Mouse (Mus musculus): ENCODE results near the gene Bcl2l1. TPM values are rescaled to one million over a fixed set of nuclear protein-coding genes. Genes with fewer than 3 reads are reported as not detected.
A peak's percentile ranks its signal among the peaks of the same experiment; 100 is the strongest.

The Bcl2l1 gene
- total and polyA plus RNA-seq, 2 experiments from 2014 or later = 124 to 158 TPM

DNA sequence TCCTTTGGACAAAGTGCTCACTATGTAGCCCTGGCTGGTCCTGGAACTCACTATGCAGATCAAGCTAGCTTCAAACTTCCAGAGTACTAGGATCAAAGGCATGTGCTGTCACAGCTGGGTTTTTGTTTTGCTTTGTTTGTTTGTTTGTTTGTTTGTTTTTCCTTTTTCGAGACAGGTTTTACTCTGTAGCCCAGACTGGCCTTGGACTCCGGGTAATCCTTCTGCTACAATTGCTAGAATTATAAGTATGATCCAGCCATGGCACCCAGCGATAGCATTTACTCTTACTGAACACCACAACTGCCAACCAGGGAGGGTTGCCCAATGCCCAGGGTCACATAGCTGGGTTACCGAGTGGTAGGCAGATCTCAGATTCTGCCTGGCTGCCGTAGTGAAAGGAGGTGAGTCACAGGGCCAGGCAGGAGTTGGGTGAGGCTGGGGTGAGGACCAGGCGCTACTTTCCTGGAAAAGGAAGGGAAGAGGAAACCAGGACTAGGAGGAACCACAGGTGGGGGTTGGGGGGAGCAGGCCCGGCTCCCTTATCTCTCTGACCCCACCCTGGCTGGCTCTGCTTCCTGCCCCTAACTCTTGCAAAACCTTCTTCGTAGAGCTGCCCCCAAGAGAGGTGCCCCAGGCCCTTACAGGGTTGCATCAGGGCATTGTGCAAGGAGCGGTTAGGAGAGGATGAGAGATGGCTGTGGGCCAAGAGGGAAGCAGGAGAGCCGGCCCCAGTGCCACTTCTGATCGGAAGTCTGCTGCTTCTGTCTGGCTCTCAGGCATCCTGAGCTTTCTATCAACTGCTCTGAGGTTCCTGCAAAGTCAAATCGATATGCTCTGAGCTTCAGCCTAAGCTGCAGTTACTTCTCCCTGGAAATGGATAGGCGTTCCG, 90.1 kb downstream of the Bcl2l1 start:
- H3K4me3 ChIP-seq (ENCODE audit: low read depth, low read length) = no peak overlapping the region
- H3K36me3 ChIP-seq (ENCODE audit: insufficient read depth, low read length) = no peaks in the 10 kb centered on the region
- H3K27me3 ChIP-seq (ENCODE audit: insufficient read depth, low read length) = no peaks in the 10 kb centered on the region
- H3K4me1 ChIP-seq (ENCODE audit: insufficient read depth, low read length) = peaks cover 3% of the 10 kb centered on the region; the same call in 1 of the 2 replicates
- H3K27ac ChIP-seq (ENCODE audit: low read depth, low read length) = no peak overlapping the region
- peak overlapping the region; percentile 20; the same call in 1 of the 2 replicates for H3K4me2 ChIP-seq (ENCODE audit: low read depth, low read length, poor library complexity, severe bottlenecking)
- DNase-seq (ENCODE audit: low spot score) = peak; percentile 74
- H3K9ac ChIP-seq (replicated peaks; ENCODE audit: low read length, poor library complexity, severe bottlenecking) = no peak overlapping the region
- peak; percentile 25; the same call in 1 of the 2 replicates for ATAC-seq (ENCODE audit: low FRiP score)
- H3K9me3 ChIP-seq (ENCODE audit: low read length) = no peaks in the 10 kb centered on the region
- 50% methylated on average over 14 of the region's 14 CpGs for WGBS
- no peak for TF ChIP-seq CTCF (IDR thresholded peaks at IDR 0.05)

DNA sequence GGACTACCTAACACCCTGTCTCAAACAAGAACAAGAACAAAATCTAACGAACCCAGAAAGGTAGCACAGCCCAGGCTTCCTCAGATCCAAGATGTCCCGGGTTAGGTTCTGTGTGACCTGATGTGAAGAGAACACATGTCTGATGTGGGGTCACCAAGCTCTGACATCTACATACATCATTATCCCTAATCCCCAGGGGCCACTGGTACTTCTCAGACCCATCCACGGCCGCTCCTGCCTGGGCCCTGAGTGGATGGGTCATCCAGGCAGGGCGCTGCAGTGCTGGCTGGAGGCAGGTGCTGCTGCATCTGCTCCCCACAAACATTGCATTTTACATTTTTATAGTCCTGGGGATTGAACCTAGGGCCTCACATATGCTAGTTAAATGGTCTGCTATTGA, 91.0 kb downstream of the Bcl2l1 start:
- Histone ChIP-seq H3K36me3 (ENCODE audit: insufficient read depth, low read length) (no peaks in the 10 kb centered on the region), H3K9me3 (ENCODE audit: low read length) (no peaks in the 10 kb centered on the region), H3K4me2 (ENCODE audit: low read depth, low read length, poor library complexity, severe bottlenecking) (no peak overlapping the region), H3K27ac (ENCODE audit: low read depth, low read length) (no peak overlapping the region), H3K4me1 (ENCODE audit: insufficient read depth, low read length) (peaks cover 3% of the 10 kb centered on the region; the same call in 1 of the 2 replicates), H3K4me3 (ENCODE audit: low read depth, low read length) (no peak overlapping the region), H3K9ac (replicated peaks; ENCODE audit: low read length, poor library complexity, severe bottlenecking) (no peak overlapping the region), H3K27me3 (ENCODE audit: insufficient read depth, low read length) (no peaks in the 10 kb centered on the region)
- DNase-seq (ENCODE audit: low spot score) (no peak), ATAC-seq (ENCODE audit: low FRiP score) (no peak)
- TF ChIP-seq CTCF (IDR thresholded peaks at IDR 0.05) = no peak
- WGBS = 82% methylated on average over 5 of the region's 5 CpGs

DNA sequence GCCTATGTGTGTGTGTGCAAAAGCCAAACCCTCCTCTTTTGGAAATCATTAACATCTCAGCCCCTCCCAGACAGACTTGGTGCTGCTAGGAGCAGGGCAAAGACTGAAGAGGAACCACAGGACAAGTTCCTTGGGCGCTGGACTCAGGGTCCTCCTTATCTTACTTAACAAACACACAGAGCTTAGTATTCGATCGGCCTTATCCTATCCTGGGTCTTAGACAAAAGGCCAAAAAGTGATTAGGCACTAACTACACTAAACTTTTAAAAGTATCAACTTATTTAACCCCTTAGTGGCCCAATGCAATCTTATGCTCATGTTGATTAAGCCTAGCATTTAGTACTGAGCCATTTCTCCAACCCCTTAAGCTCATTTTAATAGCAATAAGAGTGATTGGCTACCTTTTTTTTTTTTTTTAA, 91.7 kb downstream of the Bcl2l1 start:
- H3K9ac ChIP-seq (replicated peaks; ENCODE audit: low read length, poor library complexity, severe bottlenecking) = no peak overlapping the region
- 30% methylated on average over 3 of the region's 3 CpGs for WGBS
- H3K9me3 ChIP-seq (ENCODE audit: low read length) = no peaks in the 10 kb centered on the region
- no peak for TF ChIP-seq CTCF (IDR thresholded peaks at IDR 0.05)
- H3K4me2 ChIP-seq (ENCODE audit: low read depth, low read length, poor library complexity, severe bottlenecking) = no peak overlapping the region
- no peaks in the 10 kb centered on the region for H3K27me3 ChIP-seq (ENCODE audit: insufficient read depth, low read length)
- ATAC-seq (ENCODE audit: low FRiP score) (no peak), DNase-seq (ENCODE audit: low spot score) (no peak)
- no peak overlapping the region for H3K4me3 ChIP-seq (ENCODE audit: low read depth, low read length)
- H3K27ac ChIP-seq (ENCODE audit: low read depth, low read length) = no peak overlapping the region
- H3K4me1 ChIP-seq (ENCODE audit: insufficient read depth, low read length) = peaks cover 3% of the 10 kb centered on the region; the same call in 1 of the 2 replicates
- H3K36me3 ChIP-seq (ENCODE audit: insufficient read depth, low read length) = no peaks in the 10 kb centered on the region

DNA sequence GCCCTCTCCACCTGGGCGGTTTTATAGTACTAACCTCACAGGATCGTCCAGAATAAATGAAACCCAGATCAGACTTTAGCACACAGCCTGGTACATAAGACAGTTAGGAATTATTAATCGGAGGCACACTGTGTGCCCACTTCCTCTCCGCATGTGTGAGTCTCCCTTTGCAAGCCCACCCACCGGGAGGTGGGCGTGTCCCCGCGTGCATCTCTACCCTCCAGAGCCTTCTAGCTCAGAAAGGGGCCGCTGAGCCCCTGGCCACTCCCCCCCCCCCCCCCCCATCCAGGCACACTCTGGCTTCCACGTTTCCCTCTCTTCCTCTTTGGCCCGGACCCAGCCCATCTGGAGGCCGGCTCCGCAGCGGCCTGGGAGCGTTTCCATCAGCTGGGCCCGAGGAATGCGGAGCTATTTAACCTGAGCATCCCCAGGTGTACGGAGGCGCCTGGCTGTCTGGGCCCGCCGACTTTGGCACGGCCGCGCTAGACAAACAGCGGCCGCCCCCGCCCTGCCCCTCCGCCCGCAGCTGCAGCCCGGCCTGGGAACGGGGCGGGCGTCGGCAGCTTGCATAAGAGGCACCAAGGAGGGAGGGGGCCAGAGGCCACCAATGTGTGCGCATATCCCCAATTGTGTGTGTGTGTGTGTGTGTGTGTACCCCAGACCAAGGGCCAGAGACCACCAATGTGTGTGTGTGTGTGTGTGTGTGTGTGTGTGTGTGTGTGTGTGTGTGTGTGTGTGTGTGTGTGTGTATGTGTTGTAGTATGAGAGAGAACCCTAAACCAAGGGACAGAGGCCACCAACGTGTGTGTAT, 92.3 kb downstream of the Bcl2l1 start:
- Histone ChIP-seq H3K4me2 (ENCODE audit: low read depth, low read length, poor library complexity, severe bottlenecking) (peak overlapping the region; percentile 79), H3K36me3 (ENCODE audit: insufficient read depth, low read length) (no peaks in the 10 kb centered on the region), H3K9ac (replicated peaks; ENCODE audit: low read length, poor library complexity, severe bottlenecking) (peak overlapping the region; percentile 60), H3K9me3 (ENCODE audit: low read length) (no peaks in the 10 kb centered on the region), H3K27me3 (ENCODE audit: insufficient read depth, low read length) (no peaks in the 10 kb centered on the region), H3K4me1 (ENCODE audit: insufficient read depth, low read length) (peaks cover 3% of the 10 kb centered on the region; the same call in 1 of the 2 replicates), H3K27ac (ENCODE audit: low read depth, low read length) (peak overlapping the region; percentile 8; the same call in 1 of the 2 replicates), H3K4me3 (ENCODE audit: low read depth, low read length) (peak overlapping the region; percentile 41)
- 2% methylated on average over 31 of the region's 36 CpGs for WGBS
- 0 out of 2 replicates have a peak, but pooled peaks have one; percentile 2 for ATAC-seq (ENCODE audit: low FRiP score)
- DNase-seq (ENCODE audit: low spot score) = peak; percentile 56
- no peak for TF ChIP-seq CTCF (IDR thresholded peaks at IDR 0.05)

DNA sequence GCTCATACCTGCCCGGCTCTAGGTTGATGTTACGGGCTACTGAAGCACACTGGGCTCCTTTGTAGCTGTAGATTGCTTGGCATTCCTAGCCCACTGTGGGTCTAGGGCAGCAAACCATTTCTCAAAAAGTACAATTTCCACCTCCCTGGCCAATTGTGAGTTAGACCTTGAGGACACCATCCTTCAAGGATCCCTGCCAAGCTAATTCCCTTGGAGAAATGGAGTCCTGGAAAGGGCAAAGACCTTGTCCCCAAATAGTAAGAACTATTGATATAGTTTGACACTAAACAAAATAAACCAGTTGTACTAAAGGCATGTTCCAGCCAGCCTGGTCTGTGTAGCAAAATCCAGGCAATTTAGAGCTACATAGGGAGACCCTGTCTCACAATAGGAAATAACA, 93.2 kb downstream of the Bcl2l1 start:
- Histone ChIP-seq H3K36me3 (ENCODE audit: insufficient read depth, low read length) (no peaks in the 10 kb centered on the region), H3K27ac (ENCODE audit: low read depth, low read length) (peak overlapping the region; percentile 21; the same call in 1 of the 2 replicates), H3K9ac (replicated peaks; ENCODE audit: low read length, poor library complexity, severe bottlenecking) (no peak overlapping the region; the same call in 1 of the 2 replicates), H3K4me2 (ENCODE audit: low read depth, low read length, poor library complexity, severe bottlenecking) (peak overlapping the region; percentile 34), H3K9me3 (ENCODE audit: low read length) (no peaks in the 10 kb centered on the region), H3K27me3 (ENCODE audit: insufficient read depth, low read length) (no peaks in the 10 kb centered on the region), H3K4me1 (ENCODE audit: insufficient read depth, low read length) (peaks cover 3% of the 10 kb centered on the region; the same call in 1 of the 2 replicates), H3K4me3 (ENCODE audit: low read depth, low read length) (peak overlapping the region; percentile 45)
- WGBS = 54% methylated on average over 2 of the region's 2 CpGs
- TF ChIP-seq CTCF (IDR thresholded peaks at IDR 0.05) = no peak
- DNase-seq (ENCODE audit: low spot score) (no peak), ATAC-seq (ENCODE audit: low FRiP score) (no peak)
